In the genomic region with DNA sequence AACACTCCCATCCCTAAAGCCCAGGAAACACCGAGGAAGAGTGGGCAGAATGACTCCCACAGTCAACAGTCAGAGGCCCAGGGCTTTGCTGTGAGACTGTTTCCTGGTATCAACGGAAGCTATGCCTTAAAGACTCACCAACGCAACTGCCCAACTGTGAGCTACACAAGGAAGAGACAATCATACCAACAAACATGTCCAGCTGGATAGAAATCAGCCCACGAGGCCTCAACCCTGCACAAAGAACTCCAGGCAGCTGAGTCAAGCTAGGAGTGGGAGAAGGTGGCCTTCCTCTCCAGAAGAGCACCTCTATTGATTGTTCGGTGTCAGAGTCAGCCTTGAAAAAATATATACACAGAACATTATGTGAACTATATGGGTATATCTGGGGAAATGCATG, we compare ENCODE assay signal across 16 mouse cellular contexts.
"Had no signal": no experiment of that assay in that cellular context is flagged by ENCODE, and none has a peak within 500 bp of the region (broad histone marks: within the 10 kb centered on the region; RNA-seq: fewer than 3 reads in every experiment).

No protein-coding gene starts in this region.

- H3K9me3 ChIP-seq: neural tube, embryonic 13.5 days; neural tube, embryonic 15.5 days; stomach, embryonic 15.5 days had no signal

- H3K27me3 ChIP-seq: neural tube, embryonic 13.5 days; neural tube, embryonic 15.5 days; stomach, embryonic 15.5 days had no signal

- H3K4me1 ChIP-seq: neural tube, embryonic 13.5 days; neural tube, embryonic 15.5 days; stomach, embryonic 15.5 days had no signal

- H3K9ac ChIP-seq: neural tube, embryonic 13.5 days; neural tube, embryonic 15.5 days; stomach, embryonic 15.5 days had no signal

- DNase-seq: retina, postnatal 1 day; right cerebral cortex, adult 18-20 months; right cerebral cortex, postnatal 14 days; right cerebral cortex, postnatal 25 days; right cerebral cortex, postnatal 4 days; spleen, adult 18-20 months; thymus, adult 18-20 months; thymus, adult 2 months; thymus, postnatal 14 days; thymus, postnatal 25 days; thymus, postnatal 36 days; thymus, postnatal 4 days had no signal

- H3K4me3 ChIP-seq: neural tube, embryonic 13.5 days; neural tube, embryonic 15.5 days; stomach, embryonic 15.5 days had no signal

- H3K4me2 ChIP-seq: neural tube, embryonic 13.5 days; neural tube, embryonic 15.5 days; stomach, embryonic 15.5 days had no signal

- H3K27ac ChIP-seq: neural tube, embryonic 13.5 days; neural tube, embryonic 15.5 days; stomach, embryonic 15.5 days; stomach, postnatal 0 days had no signal
